Mouse (Mus musculus) layer of hippocampus, adult 8-10 months (tissue): ENCODE results near the gene Phpt1. TPM values are rescaled to one million over a fixed set of nuclear protein-coding genes. Genes with fewer than 3 reads are reported as not detected.

Source experiments
- DNase-seq, 2 experiments: peaks; one replicate each; pipeline ENCODE4 v3.0.0; 2022; ENCODE audit warnings: low spot score in 2 of 2
- total RNA-seq, 4 experiments: library from RNA; stranded (reverse); gene quantifications; 2 replicates each; pipeline ENCODE4 v1.2.4; 2022

The Phpt1 gene
- 10 to 100 TPM; 64.6 to 76.6 (median 69.6) TPM for total RNA-seq

GRCm38 (mm10) chr2:25574579-25575431 lies at the start of gene Phpt1, which contains the start of gene Mamdc4:
TSS of gene Phpt1 (minus strand) at chr2:25575224.
TSS of gene Mamdc4 (minus strand) at chr2:25574845.
- DNase-seq = peak; percentile 98

GRCm38 (mm10) chr2:25621229-25622200 lies 46.5 kb upstream of the Phpt1 start, which contains the start of gene Tmem141:
TSS of gene Tmem141 (minus strand) at chr2:25622005.
- peak; percentile 82 to 83 for DNase-seq

- no peak for DNase-seq
These were observed 45.8 kb upstream of the Phpt1 start for GRCm38 (mm10) chr2:25620852-25621228.

GRCm38 (mm10) chr2:25620386-25620785 lies 45.4 kb upstream of the Phpt1 start:
- no peak for DNase-seq

GRCm38 (mm10) chr2:25617578-25617977 lies 42.6 kb upstream of the Phpt1 start, which contains the start of gene Ccdc183:
TSS of gene Ccdc183 (minus strand) at chr2:25617678.
- no peak for DNase-seq

GRCm38 (mm10) chr2:25616398-25616797 lies 41.4 kb upstream of the Phpt1 start:
- DNase-seq = no peak

- DNase-seq = no peak
These were observed 33.6 kb upstream of the Phpt1 start for GRCm38 (mm10) chr2:25608671-25609070.

- peak; percentile 76 to 91 for DNase-seq
These were observed 33.0 kb upstream of the Phpt1 start, which contains the start of gene Rabl6 for GRCm38 (mm10) chr2:25607761-25608622. TSS of gene Rabl6 (minus strand) at chr2:25608521.

GRCm38 (mm10) chr2:25602526-25602925 lies 27.5 kb upstream of the Phpt1 start:
- no peak for DNase-seq

- no peak for DNase-seq
These were observed 25.0 kb upstream of the Phpt1 start for GRCm38 (mm10) chr2:25600037-25600436.

- DNase-seq = no peak
These were observed 23.7 kb upstream of the Phpt1 start for GRCm38 (mm10) chr2:25598749-25599148.

GRCm38 (mm10) chr2:25596765-25597510 lies 21.9 kb upstream of the Phpt1 start:
- DNase-seq = no peak

GRCm38 (mm10) chr2:25591863-25592262 lies 16.8 kb upstream of the Phpt1 start:
- DNase-seq = peak; percentile 51 to 65

GRCm38 (mm10) chr2:25588227-25588907 lies 13.3 kb upstream of the Phpt1 start:
- no peak for DNase-seq

GRCm38 (mm10) chr2:25587290-25587689 lies 12.3 kb upstream of the Phpt1 start:
- no peak for DNase-seq

GRCm38 (mm10) chr2:25585601-25586000 lies 10.6 kb upstream of the Phpt1 start:
- no peak for DNase-seq

GRCm38 (mm10) chr2:25584856-25585255 lies 9.8 kb upstream of the Phpt1 start:
- peak in 1 of 2 experiments; percentile 55 for DNase-seq

- DNase-seq = no peak
These were observed 9.1 kb upstream of the Phpt1 start for GRCm38 (mm10) chr2:25584152-25584551.

- no peak for DNase-seq
These were observed 8.5 kb upstream of the Phpt1 start for GRCm38 (mm10) chr2:25583571-25583970.
